Mouse (Mus musculus) urinary bladder, postnatal 14 days (tissue): ENCODE measurements at regions not wholly inside any gene's neighbourhood (a gene's known extent, or its start where the extent isn't known, plus 50 kb on each side); places are given as distances from the start of the nearest gene placed in this dataset.

Experiments used
- DNase-seq: peaks from one replicate; pipeline ENCODE4 v3.0.0; 2021; ENCODE audit warnings: low spot score

GRCm38 (mm10) chr6:31274236-31274635 lies 124.3 kb upstream of the Mkln1 start:
- no peak for DNase-seq

DNA sequence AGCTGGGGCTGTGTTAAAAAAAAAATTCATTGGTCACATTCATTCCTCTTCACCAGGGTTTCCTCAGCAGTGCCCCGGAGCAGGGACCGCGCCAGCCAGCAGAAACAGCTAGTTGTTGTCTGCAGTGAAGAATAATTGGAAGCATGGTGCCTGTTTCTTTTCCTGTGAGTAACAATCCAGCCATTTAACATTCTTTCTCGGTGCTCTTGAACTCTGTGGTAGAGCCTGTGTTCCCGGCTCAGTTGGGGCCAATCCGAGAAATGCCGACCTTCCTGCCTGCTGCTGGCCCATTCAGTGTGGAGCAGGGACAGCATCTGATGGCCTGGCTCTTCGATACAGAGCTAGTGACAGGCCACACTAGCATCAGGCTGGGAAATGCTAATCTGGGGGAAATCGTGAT lies 120.7 kb upstream of the Mkln1 start:
- no peak for DNase-seq

DNA sequence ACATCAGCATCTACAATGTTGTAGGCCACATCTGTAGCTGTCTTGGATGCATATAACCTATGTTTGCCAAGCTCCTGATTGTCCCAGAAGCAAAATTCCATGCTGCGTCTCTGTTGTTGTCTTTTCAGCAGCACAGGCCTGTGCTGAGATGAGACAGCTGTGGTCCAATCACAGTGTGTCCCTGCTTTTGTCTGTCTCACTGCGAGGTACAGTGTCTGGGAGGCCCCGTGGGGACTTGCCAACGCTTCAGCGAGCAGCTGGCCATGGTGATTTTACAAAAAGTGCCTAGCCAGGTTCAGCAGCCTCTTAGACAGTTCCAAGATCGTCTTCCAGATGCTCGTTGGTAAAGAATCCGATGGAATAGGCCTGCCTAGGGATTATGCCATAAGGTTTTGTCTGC lies 114.6 kb upstream of the Mkln1 start:
- no peak for DNase-seq

DNA sequence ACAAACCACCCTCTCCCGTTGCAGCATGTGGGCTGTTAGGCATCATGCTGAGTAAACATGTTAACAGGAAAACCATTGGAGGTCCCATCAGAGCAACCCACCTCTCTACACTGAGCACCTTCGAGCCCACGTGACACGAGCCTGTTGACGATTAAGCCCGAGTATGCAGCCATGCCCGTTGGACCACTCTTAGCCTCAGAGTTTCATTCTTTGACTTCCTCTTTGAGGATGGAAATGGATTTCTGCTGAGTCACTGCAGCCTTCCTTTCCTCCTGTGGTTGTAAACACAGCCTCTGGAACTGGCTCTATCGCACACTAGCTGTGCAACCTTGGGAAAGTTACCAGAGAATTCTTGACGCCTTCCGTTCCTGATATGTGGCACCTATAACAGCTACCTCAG lies 114.1 kb upstream of the Mkln1 start:
- no peak for DNase-seq

DNA sequence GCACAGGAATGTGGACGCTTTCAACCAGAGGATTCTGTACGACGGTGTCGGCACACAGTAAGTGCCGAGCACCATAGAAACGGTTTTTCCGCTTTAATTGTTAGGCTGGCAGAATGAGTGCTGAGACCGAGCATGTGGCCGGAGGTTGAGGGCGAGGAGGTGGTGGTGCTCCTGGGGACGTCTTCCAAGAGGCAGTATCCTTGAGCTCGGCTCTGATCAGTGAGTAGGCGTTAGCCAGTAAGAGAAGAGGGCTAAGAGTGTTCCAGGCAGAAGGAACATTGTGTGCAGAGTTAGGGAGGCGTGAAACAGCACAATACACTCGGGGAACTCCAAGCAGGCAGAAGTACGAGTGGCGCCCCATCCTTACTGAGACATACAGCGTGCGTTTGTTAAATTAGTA lies 113.5 kb upstream of the Mkln1 start:
- DNase-seq, result no peak

DNA sequence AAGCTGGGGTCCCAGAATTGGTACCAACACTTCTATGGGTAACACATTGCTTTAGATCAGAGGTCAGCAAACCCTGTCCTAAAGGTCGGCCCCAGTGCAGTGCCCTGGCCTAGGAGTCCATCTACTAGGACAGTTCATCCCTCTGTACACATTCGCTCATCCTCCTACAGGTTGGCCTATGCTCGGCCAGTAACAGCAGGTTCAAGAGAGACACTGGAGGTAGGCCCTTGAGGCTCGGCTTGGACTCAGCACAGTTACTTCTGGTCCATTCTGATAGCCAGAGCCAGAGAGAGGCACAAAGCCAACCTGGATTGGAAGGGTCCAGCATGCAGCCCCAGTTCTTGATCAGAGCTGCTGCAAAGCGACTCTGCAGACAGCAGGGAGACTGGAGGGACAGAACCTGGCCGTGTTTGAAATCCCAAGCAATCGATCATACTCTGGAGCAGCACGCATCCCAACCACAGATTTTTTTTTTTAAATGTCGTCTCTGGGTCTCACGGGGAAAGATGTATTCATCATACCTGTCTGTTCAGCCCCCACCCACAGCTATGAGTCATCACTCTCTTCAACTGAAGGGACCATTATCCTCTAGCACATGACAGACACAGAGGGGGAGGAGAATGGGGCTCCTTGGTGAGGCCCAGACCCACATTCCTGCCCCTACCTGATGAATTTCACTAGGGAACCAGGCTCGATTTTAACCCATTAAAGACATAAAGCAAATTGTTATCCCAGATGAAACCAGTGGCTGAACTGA lies 112.4 kb upstream of the Mkln1 start:
- no peak for DNase-seq

DNA sequence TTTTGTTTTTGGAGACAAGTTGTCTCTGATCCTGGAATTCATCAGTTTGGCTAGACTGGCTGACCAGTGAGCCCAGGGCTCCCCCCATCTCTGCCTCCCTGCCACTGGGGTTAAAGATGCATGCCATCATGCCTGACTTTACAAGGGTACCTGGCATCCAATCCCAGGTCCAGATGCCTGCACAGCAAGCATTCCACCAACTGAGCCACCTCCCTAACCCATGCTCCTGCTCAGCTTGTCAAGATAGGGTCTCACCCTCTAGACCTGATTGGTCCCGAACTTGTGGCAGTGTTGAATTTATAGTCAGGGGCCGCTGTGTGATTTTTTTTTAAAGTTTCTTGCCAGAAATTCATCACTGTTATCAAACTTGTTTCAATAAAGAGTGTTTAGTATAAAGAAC lies 111.4 kb upstream of the Mkln1 start:
- no peak for DNase-seq

DNA sequence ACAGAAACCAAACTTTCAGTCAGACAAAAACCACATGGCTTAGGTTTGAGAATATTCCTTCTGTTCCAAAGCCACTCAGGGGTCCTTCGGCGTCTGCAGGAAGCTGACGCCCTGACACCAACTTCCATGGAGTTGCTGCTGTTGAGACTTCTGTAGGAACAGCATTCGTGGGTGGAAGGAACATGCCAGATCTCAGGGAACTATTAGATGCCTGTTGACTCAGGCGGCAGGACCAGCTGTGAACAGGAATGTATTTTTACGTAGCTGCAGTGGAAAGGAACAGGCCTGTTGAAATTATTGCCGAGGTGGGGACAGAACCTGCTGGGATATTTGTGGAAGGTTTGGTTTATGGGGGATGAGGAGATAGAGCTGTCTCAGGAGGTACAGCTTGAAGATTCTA lies 110.8 kb upstream of the Mkln1 start:
- no peak for DNase-seq

- no peak for DNase-seq
These were observed 109.9 kb upstream of the Mkln1 start for GRCm38 (mm10) chr6:31288421-31289233.

DNA sequence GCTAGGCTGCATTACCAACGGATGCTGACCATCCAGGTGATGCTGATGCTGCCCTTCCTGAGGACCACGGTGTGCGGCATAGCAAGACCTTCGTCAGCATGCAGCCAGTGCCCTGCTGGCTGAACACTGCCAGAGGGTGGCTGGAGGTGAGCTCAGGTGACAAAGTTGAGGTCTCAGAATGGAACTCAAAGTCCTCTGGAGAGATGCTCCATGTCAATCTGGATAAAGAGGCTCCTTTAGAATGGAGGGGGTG lies 109.4 kb upstream of the Mkln1 start:
- DNase-seq, result no peak

DNA sequence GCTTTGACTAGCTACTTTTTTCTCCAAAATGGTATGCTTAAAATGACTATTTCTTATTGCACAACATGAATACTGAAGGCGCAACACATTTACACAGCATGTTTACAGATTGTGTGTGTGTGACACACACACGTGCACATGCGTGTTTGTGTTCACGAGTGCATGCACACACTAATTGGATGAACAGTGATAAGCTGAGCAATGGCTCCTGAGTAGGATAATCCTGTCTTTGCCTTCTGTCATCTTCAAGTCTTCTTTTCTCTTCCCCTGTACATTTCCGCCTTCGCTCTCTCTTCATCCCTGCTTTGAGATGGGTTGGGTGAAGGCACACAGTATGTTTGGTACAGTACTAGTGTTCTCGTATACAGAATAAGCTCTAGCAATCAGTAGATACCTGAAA lies 106.5 kb upstream of the Mkln1 start:
- DNase-seq, result no peak

DNA sequence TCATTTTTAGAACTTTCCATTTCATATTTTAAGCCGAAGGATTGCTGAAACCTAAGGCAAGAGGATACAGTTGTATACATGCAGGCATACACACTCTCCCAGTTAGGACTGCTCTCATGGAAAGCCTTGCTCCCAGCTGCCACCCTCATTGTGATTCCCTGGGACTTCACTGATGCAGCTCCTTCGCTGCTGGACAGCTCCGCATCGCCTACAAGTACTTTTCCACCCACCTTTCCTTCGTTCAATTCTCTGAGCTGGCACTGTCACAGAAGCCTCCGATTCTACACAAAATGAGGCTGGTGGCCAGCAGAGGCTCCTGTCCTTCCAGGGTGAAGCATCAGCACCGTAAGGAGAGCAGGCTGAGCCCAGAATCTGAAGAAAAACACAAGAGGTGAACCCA lies 105.5 kb upstream of the Mkln1 start:
- no peak for DNase-seq

- DNase-seq, result no peak
These were observed 99.1 kb upstream of the Mkln1 start for GRCm38 (mm10) chr6:31299395-31299794.

DNA sequence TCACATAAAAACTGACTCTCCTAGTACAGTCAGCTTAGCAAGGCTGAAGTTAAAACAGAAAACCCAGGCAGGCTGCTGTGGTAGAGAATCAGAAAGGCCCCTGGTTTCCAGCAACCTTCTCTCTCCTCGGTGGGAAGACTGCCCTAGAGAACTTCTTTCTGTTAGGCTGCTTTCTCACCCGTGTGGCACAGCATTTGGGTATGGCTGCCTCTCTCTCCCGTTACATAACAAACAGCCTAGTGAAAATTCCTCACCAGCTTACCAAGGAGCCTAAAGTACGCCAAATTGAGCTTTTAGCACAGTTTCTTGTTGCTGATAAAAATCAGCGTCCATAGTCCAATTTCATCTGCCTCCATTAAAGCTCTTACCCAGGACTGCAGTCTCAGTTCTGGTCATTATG lies 92.8 kb upstream of the Mkln1 start:
- DNase-seq, result no peak

GRCm38 (mm10) chr6:31307047-31307633 lies 91.4 kb upstream of the Mkln1 start:
- no peak for DNase-seq

DNA sequence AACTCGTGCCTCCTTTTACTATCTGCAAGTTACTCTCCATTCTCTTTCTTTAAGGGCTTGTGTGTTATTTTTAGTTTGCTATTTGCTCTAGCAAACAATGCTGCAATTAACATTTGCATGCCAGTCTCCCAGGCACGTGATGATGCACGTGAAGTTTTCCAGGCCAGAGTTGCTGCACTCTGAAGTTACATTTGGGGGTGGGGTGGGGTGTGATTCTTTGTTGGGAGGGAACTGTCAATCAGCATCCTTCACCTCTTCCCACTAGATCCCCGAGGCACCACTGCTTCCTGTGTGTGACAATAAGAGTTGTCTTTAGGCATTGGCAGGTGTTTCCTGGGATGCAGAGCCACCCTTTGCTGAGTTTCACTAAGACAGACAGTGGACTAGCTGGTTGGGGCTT lies 90.6 kb upstream of the Mkln1 start:
- DNase-seq, result no peak

GRCm38 (mm10) chr6:31310660-31311059 lies 87.9 kb upstream of the Mkln1 start:
- DNase-seq, result no peak

GRCm38 (mm10) chr6:31313869-31314470 lies 84.6 kb upstream of the Mkln1 start:
- DNase-seq, result no peak

DNA sequence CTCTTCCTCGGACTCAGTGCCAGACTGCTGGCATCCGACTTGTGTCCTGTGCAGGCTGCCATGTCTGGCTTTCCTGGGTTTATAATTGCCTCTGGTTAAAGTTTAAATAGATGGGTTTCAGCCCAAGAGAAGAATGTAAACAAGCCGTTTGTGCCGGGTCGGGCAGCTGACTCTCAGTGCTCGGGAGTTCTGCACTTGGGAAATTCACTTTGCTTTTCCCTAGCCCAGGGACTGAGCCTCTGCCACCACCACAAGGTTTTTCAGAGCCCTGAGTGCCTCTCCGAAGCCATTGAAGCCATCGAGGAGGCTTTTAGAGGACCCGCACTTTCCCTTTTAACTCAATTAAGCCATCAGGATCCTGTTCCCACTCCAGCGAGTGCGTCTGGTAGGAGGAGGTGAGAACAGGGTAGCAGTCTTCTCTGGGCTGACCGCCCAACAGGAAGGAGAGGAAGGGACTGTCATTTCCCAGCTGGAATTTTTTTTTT lies 80.8 kb upstream of the Mkln1 start:
- DNase-seq, result peak; percentile 15

DNA sequence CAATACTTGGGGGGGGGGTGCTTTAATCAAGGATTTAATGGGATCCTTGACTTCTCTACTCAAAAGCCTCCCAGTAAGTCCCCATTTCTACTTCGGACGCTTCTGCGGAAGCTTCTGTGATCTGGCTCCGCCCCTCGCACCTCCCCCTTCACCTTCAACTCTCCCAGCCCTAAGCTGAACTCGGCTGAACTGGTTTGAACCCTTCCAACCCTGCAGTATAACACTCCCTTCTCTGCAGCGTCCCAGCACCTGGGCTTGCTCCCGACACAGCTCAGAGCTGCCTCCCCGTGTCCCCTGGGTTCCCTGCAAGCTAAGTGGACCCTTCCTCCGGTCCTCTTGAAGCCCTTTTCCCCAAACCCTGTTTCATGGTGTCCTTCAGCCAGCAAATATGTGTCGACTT lies 80.0 kb upstream of the Mkln1 start:
- DNase-seq, result peak; percentile 70

DNA sequence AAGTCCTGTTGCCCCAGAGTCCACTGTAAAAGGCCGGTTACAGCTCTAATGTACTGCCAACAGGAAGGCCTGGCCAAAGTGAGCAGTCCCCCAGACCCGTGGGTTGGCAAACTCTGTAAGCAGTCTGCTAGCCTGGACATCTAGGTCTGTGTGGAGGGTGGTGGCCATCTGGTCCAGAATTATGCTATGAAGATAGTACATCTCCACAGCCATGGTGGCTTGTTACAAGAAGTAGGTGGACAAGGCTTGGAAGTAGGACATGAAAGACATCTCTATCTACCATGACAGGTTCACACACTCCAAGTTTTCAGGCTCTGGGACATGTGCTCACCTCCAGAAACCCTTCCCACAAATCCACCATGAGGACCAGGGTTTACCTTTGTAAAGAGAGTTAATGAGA lies 79.1 kb upstream of the Mkln1 start:
- no peak for DNase-seq

DNA sequence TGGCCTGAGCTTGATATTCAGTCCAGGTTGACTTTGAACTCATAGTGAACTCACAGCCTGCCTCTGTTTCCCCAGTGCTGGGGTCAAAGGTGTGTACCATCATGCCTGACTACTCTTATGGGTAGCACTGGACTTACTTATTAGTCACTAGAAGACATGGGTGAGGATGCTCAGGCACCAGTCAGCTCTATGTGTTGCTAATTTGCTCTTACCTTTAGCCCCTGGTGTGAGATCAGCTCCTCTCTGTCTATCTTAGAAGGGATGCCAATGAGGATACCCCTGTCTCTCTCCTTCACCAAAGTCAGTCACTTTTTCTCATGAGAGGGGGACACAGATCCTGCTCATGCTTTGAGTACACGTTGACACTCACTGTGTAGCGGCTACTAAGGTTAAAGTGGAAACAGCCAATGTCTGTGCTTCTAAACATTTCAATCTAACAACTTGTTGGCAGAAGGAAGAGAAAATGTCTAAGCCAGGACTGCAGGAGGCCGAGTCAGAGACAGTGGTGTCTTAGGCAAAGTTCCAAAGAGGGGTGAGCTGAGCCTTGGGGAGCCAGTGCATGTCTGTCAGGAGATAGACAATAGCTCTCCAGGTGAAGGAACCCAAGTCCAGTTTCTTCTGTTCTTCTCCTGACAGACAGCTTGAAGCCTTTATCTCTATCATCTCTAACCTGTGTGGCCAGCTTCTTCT lies 78.2 kb upstream of the Mkln1 start:
- no peak for DNase-seq
